Mouse (Mus musculus): Measurements from ENCODE around the gene Bak1. TPM values are rescaled to one million over a fixed set of nuclear protein-coding genes. Genes with fewer than 3 reads are reported as not detected.

The Bak1 gene
- total and polyA plus RNA-seq, 3 experiments: 15.0 to 35.0 (median 16.9) TPM

- 66% methylated on average over 2 of the region's 2 CpGs for WGBS
- no peak overlapping the region for H3K27ac ChIP-seq
- no peak for TF ChIP-seq CTCF (IDR thresholded peaks at IDR 0.05)
- no peak for TF ChIP-seq EP300 (IDR thresholded peaks at IDR 0.05; ENCODE audit: insufficient read depth, low read depth, low read length)
- TF ChIP-seq POLR2A (IDR thresholded peaks at IDR 0.05; ENCODE audit: insufficient read depth, low read depth, low read length): no peak
Measured at GRCm38 (mm10) chr17:27008277-27008676, 20.5 kb downstream of the Bak1 start.

DNA sequence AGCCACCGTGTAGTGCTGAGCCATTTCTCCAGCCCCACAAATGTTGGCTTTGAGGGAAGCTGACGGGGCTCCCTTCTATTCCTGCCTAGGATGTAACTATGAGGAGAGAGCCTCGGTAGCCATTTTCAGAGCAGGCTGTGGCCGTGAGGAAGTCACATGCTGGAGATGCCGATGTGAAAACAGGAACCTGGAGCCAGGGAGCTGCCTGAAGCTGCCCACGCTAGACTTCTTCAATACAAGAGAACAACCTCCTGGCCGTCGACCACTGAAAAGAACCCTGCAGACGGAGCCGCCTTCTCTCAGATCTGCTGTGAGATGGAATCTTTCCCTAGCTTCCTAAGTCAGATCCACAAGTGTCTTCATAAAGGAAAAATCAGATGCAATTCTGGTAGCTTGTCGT lies 23.2 kb downstream of the Bak1 start:
- WGBS: 34% methylated on average over 11 of the region's 11 CpGs
- H3K36me3 ChIP-seq (ENCODE audit: control insufficient read depth, insufficient read depth, low read length): no peaks in the 10 kb centered on the region
- no peaks in the 10 kb centered on the region for H3K79me2 ChIP-seq (replicated peaks; ENCODE audit: control insufficient read depth, insufficient read depth, low read length)
- no peak overlapping the region for H3K4me3 ChIP-seq
- intact Hi-C loops (cut with DNase I): loop anchor here (2.0 kb wide), 1 partner anchor 21 kb away; no protein-coding TSS in a partner anchor
- no peak overlapping the region for H3K27ac ChIP-seq
- no peak overlapping the region for H3K9ac ChIP-seq (ENCODE audit: low read depth, low read length)
- no peaks in the 10 kb centered on the region for H3K4me1 ChIP-seq (ENCODE audit: control insufficient read depth, insufficient read depth, low read length)
- TF ChIP-seq EP300 (IDR thresholded peaks at IDR 0.05; ENCODE audit: insufficient read depth, low read depth, low read length) (no peak), POLR2A (IDR thresholded peaks at IDR 0.05; ENCODE audit: insufficient read depth, low read depth, low read length) (no peak), CTCF (IDR thresholded peaks at IDR 0.05) (no peak)
- H3K27me3 ChIP-seq (ENCODE audit: control insufficient read depth, insufficient read depth, low read length): no peaks in the 10 kb centered on the region
- DNase-seq: no peak

More at GRCm38 (mm10) chr17:27008277-27008676, 20.5 kb downstream of the Bak1 start:
- Histone ChIP-seq H3K79me2 (replicated peaks; ENCODE audit: control insufficient read depth, insufficient read depth, low read length) (no peaks in the 10 kb centered on the region), H3K4me3 (no peak overlapping the region), H3K27me3 (ENCODE audit: control insufficient read depth, insufficient read depth, low read length) (no peaks in the 10 kb centered on the region), H3K9ac (ENCODE audit: low read depth, low read length) (no peak overlapping the region), H3K4me1 (ENCODE audit: control insufficient read depth, insufficient read depth, low read length) (no peaks in the 10 kb centered on the region), H3K36me3 (ENCODE audit: control insufficient read depth, insufficient read depth, low read length) (no peaks in the 10 kb centered on the region)
- intact Hi-C loops (cut with DNase I): no loop called here
- DNase-seq: no peak

DNA sequence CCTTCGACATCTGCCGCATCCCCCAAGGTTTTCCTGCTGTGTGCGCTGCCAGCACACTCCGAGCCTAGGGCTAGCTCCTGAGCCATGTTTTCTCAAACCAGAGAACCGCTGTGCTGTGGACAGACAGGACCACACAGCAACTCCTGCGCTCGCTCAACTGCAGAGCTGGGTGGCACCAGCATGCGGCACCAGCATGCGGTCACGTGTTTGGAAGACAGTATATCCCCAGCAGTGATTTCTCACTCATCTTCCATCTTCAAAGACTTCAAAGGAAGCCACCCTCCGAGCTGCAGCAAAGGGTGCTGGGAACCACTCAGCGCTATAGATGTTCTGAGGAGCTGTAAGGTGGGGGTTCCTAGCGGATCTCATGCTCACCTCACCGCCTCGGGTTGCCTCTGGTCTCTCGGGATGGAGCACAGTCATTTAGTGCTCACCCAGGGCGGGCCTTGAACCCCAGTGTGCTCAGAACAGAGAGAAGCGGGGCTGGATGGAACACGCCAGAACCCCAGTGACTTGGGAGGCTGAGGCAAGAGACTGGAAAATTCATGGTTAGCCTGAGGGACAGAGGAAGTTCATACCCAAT lies 23.8 kb downstream of the Bak1 start:
- H3K36me3 ChIP-seq (ENCODE audit: control insufficient read depth, insufficient read depth, low read length): no peaks in the 10 kb centered on the region
- H3K27me3 ChIP-seq (ENCODE audit: control insufficient read depth, insufficient read depth, low read length): no peaks in the 10 kb centered on the region
- WGBS: 39% methylated on average over 19 of the region's 19 CpGs
- H3K4me3 ChIP-seq: no peak overlapping the region
- no peak overlapping the region for H3K9ac ChIP-seq (ENCODE audit: low read depth, low read length)
- DNase-seq: no peak
- no peak overlapping the region for H3K27ac ChIP-seq
- H3K4me1 ChIP-seq (ENCODE audit: control insufficient read depth, insufficient read depth, low read length): no peaks in the 10 kb centered on the region
- TF ChIP-seq POLR2A (IDR thresholded peaks at IDR 0.05; ENCODE audit: insufficient read depth, low read depth, low read length) (no peak), EP300 (IDR thresholded peaks at IDR 0.05; ENCODE audit: insufficient read depth, low read depth, low read length) (no peak), CTCF (IDR thresholded peaks at IDR 0.05) (no peak)
- intact Hi-C loops (cut with DNase I): loop anchor here (2.0 kb wide), 1 partner anchor 22 kb away; no protein-coding TSS in a partner anchor
- H3K79me2 ChIP-seq (replicated peaks; ENCODE audit: control insufficient read depth, insufficient read depth, low read length): no peaks in the 10 kb centered on the region

GRCm38 (mm10) chr17:27004431-27004830 lies 24.4 kb downstream of the Bak1 start:
- H3K36me3 ChIP-seq (ENCODE audit: control insufficient read depth, insufficient read depth, low read length): no peaks in the 10 kb centered on the region
- no peaks in the 10 kb centered on the region for H3K4me1 ChIP-seq (ENCODE audit: control insufficient read depth, insufficient read depth, low read length)
- H3K79me2 ChIP-seq (replicated peaks; ENCODE audit: control insufficient read depth, insufficient read depth, low read length): no peaks in the 10 kb centered on the region
- H3K4me3 ChIP-seq: no peak overlapping the region
- H3K27ac ChIP-seq: no peak overlapping the region
- H3K27me3 ChIP-seq (ENCODE audit: control insufficient read depth, insufficient read depth, low read length): no peaks in the 10 kb centered on the region
- TF ChIP-seq EP300 (IDR thresholded peaks at IDR 0.05; ENCODE audit: insufficient read depth, low read depth, low read length) (no peak), POLR2A (IDR thresholded peaks at IDR 0.05; ENCODE audit: insufficient read depth, low read depth, low read length) (no peak), CTCF (IDR thresholded peaks at IDR 0.05) (peak; percentile 91)
- H3K9ac ChIP-seq (ENCODE audit: low read depth, low read length): no peak overlapping the region
- intact Hi-C loops (cut with DNase I): loop anchor here (2.0 kb wide), 1 partner anchor 22 kb away; no protein-coding TSS in a partner anchor
- WGBS: 35% methylated on average over 9 of the region's 9 CpGs
- DNase-seq: peak in 1 of 2 experiments; percentile 74

GRCm38 (mm10) chr17:27001889-27002288 lies 26.9 kb downstream of the Bak1 start:
- Histone ChIP-seq H3K27me3 (ENCODE audit: control insufficient read depth, insufficient read depth, low read length) (no peaks in the 10 kb centered on the region), H3K36me3 (ENCODE audit: control insufficient read depth, insufficient read depth, low read length) (no peaks in the 10 kb centered on the region), H3K79me2 (replicated peaks; ENCODE audit: control insufficient read depth, insufficient read depth, low read length) (no peaks in the 10 kb centered on the region), H3K27ac (no peak overlapping the region), H3K9ac (ENCODE audit: low read depth, low read length) (no peak overlapping the region), H3K4me1 (ENCODE audit: control insufficient read depth, insufficient read depth, low read length) (no peaks in the 10 kb centered on the region), H3K4me3 (no peak overlapping the region)
- no peak for DNase-seq
- 42% methylated on average over 6 of the region's 6 CpGs for WGBS
- TF ChIP-seq EP300 (IDR thresholded peaks at IDR 0.05; ENCODE audit: insufficient read depth, low read depth, low read length) (no peak), CTCF (IDR thresholded peaks at IDR 0.05) (peak; percentile 71)
- intact Hi-C loops (cut with DNase I): no loop called here

DNA sequence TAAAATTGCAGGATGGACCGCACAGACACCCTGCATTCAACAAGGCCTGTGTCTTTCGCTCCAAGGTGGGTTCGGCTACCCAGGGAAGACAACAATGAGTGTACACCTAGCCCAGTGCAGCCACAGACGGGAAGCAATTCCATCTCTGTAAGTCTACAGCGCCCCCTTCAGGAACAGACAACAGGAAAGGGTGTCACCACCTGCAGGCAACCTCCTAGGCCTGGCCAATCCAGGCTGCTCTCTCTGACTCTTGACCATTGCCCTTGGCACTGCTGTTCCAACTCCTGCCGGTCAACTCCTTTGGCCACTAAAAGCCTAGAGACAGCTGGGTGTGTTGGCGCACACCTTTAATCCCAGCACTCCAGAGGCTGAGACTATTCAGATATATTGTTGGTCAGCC lies 27.7 kb downstream of the Bak1 start:
- Histone ChIP-seq H3K27ac (no peak overlapping the region), H3K36me3 (ENCODE audit: control insufficient read depth, insufficient read depth, low read length) (no peaks in the 10 kb centered on the region), H3K4me3 (no peak overlapping the region), H3K4me1 (ENCODE audit: control insufficient read depth, insufficient read depth, low read length) (no peaks in the 10 kb centered on the region), H3K79me2 (replicated peaks; ENCODE audit: control insufficient read depth, insufficient read depth, low read length) (no peaks in the 10 kb centered on the region), H3K27me3 (ENCODE audit: control insufficient read depth, insufficient read depth, low read length) (no peaks in the 10 kb centered on the region), H3K9ac (ENCODE audit: low read depth, low read length) (no peak overlapping the region)
- no peak for DNase-seq
- peak; percentile 27; the same call in 1 of the 2 replicates for TF ChIP-seq CTCF (IDR thresholded peaks at IDR 0.05)
- no peak for TF ChIP-seq EP300 (IDR thresholded peaks at IDR 0.05; ENCODE audit: insufficient read depth, low read depth, low read length)
- intact Hi-C loops (cut with DNase I): no loop called here
- WGBS: 83% methylated on average over 7 of the region's 7 CpGs

All from heart, adult 2 months (tissue).